8 mouse cellular contexts compared by ENCODE assay signal in genomic region chr1:90838221-90838620, GRCm38 (mm10). TPM values are rescaled to one million over a fixed set of nuclear protein-coding genes. Genes with fewer than 3 reads are reported as not detected.
DNase-seq lines count a peak whose midpoint lies in the region; ATAC-seq and TF ChIP-seq lines count a peak whose summit lies in the region.

No protein-coding gene starts in this region.

- TF ChIP-seq CTCF in forebrain, postnatal 0 days (IDR thresholded peaks at IDR 0.05; ENCODE audit: low read depth): no peak

- no peak overlapping the region for H3K4me2 ChIP-seq in forebrain, postnatal 0 days (ENCODE audit: low read depth)
- H3K4me2 ChIP-seq in forebrain, embryonic 12.5 days: no peak overlapping the region

- peaks cover 8% of the 10 kb centered on the region for H3K4me1 ChIP-seq in forebrain, postnatal 0 days (ENCODE audit: insufficient read depth)
- peaks cover 2% of the 10 kb centered on the region; the same call in 1 of the 2 replicates for H3K4me1 ChIP-seq in forebrain, embryonic 12.5 days

- intact Hi-C loops in heart, postnatal 14 days (cut with DNase I): no loop called here
- intact Hi-C loops in left cerebral cortex, postnatal 25 days (cut with DNase I): loop anchor here (5.0 kb wide), 1 partner anchor 86 kb away; no protein-coding TSS in a partner anchor

- no peak overlapping the region for H3K4me3 ChIP-seq in forebrain, postnatal 0 days (ENCODE audit: low read depth, low read length)
- no peak overlapping the region for H3K4me3 ChIP-seq in forebrain, embryonic 12.5 days (replicated peaks)

- H3K9me3 ChIP-seq in forebrain, postnatal 0 days (ENCODE audit: low read length): no peaks in the 10 kb centered on the region
- no peaks in the 10 kb centered on the region for H3K9me3 ChIP-seq in forebrain, embryonic 12.5 days

- H3K27ac ChIP-seq in forebrain, postnatal 0 days (ENCODE audit: low read depth, low read length): peak overlapping the region; percentile 17; the same call in 1 of the 2 replicates
- no peak overlapping the region for H3K27ac ChIP-seq in forebrain, embryonic 12.5 days

- H3K27me3 ChIP-seq in forebrain, postnatal 0 days (ENCODE audit: insufficient read depth, low read length): no peaks in the 10 kb centered on the region
- H3K27me3 ChIP-seq in forebrain, embryonic 12.5 days: no peaks in the 10 kb centered on the region

- peak; percentile 76 for ATAC-seq in forebrain, postnatal 0 days
- ATAC-seq in forebrain, embryonic 12.5 days (ENCODE audit: low FRiP score): no peak
- ATAC-seq in monocyte, adult 5-6 weeks (replicated peaks; ENCODE audit: insufficient number of reproducible peaks, low FRiP score, low TSS enrichment, poor library complexity, severe bottlenecking): no peak

- no peaks in the 10 kb centered on the region for H3K36me3 ChIP-seq in forebrain, postnatal 0 days (ENCODE audit: insufficient read depth)
- H3K36me3 ChIP-seq in forebrain, embryonic 12.5 days (replicated peaks): no peaks in the 10 kb centered on the region

- peak; percentile 70 for DNase-seq in forebrain, postnatal 0 days
- peak; percentile 58 for DNase-seq in forelimb bud, embryonic 11.5 days (ENCODE audit: low read depth, low spot score)
- DNase-seq in heart, postnatal 14 days: peak; percentile 24 to 42
- DNase-seq in left cerebral cortex, postnatal 25 days (ENCODE audit: low spot score in 2 of 2): peak; percentile 72 to 92
- DNase-seq in skeletal muscle tissue, adult 2 months (ENCODE audit: low read depth, low spot score): peak; percentile 84
- DNase-seq in embryo, embryonic 9.5 days (ENCODE audit: extremely low spot score): no peak

- WGBS in forebrain, postnatal 0 days: 33% methylated on average over 12 of the region's 12 CpGs
- 64% methylated on average over 12 of the region's 12 CpGs for WGBS in forebrain, embryonic 12.5 days

- H3K9ac ChIP-seq in forebrain, postnatal 0 days: no peak overlapping the region
- no peak overlapping the region for H3K9ac ChIP-seq in forebrain, embryonic 12.5 days

RNA-seq across cellular contexts. Expression of gene Col6a3, which starts 5.5 kb away (rescaled TPM):
- 12.2 and 34.1 TPM in 2 replicates for total RNA-seq in forebrain, postnatal 0 days (2014; rRNA removed)
- 2.5 and 3.2 TPM in 2 replicates for polyA plus RNA-seq in forebrain, postnatal 0 days (2015; fragmentation: Nextera tagmentation; extraction: Ambion mirVana)
- 10.4 and 13.5 TPM in 2 replicates for polyA plus RNA-seq in forebrain, embryonic 12.5 days (2016; fragmentation: Nextera tagmentation; extraction: Ambion mirVana)
- 100 to 1,000 TPM in 1 of 2 experiments, 10 to 100 TPM in 1; 90.3 to 105 TPM for total RNA-seq in heart, postnatal 14 days (2021)
- total RNA-seq in left cerebral cortex, postnatal 25 days (2021): 1 to 10 TPM; 5.5 TPM
- total RNA-seq in monocyte, adult 5-6 weeks (2017): not detected in 3 replicates
